Mouse (Mus musculus) gastrocnemius, postnatal 25 days (tissue): Measurements from ENCODE around the gene Batf. TPM values are rescaled to one million over a fixed set of nuclear protein-coding genes. Genes with fewer than 3 reads are reported as not detected.
"Not testable (repeated sequence)": the region's sequence is repeated elsewhere in the genome, so short reads cannot be mapped to it uniquely, and the experiment has no call there.

Experiments
- DNase-seq: peaks from one replicate; pipeline ENCODE4 v3.0.0; 2022
- total RNA-seq, 2 experiments: library from RNA; stranded (reverse); gene quantifications; 1 replicate in 1 of 2; 2 replicates in 1 of 2; pipeline ENCODE4 v1.2.3; 2021

The Batf gene
- total RNA-seq, 2 experiments from 2014 or later, result 0.29 TPM; not detected in 1

DNA sequence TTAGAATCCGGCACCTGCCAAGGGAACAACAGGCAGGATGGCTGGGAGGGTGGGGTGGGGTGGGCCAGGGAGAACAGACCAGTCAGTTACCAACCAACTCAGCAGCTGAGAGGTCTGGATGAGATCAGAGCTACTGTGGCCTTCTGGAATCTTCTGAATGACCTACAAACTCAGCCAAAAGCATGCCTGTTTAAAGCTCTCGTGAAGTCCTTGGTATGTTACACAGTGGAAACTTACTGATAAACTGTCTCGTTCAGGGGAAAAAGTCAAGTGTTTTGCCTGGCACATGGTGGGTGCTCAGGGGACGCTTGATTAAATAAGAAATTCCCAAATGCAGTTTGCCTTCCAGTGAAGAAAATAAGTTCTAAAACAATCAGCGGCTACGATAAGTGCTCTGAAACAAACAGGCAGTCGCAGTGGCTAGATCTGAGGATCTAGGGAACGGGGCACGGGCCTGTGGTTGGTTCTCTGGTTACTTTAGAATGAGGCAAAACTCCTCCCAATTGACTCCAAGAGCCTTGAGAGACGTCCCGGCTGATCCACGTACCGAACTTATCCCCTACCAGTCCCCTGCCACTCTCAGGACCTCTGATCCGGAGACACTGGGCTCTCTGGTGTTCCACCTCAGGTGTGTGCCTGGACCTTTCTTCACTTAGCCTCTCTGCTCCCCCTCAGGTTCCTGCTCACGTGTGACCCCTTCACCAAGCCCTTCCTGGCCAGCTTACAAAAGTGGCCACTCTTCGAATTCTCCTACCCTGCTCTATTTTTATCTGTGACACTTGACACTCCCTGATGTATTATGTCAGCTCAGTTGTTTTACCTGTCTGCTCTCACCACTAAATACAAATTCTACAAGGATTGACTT is 1.8 kb upstream of the Batf start:
- DNase-seq, result no peak

DNA sequence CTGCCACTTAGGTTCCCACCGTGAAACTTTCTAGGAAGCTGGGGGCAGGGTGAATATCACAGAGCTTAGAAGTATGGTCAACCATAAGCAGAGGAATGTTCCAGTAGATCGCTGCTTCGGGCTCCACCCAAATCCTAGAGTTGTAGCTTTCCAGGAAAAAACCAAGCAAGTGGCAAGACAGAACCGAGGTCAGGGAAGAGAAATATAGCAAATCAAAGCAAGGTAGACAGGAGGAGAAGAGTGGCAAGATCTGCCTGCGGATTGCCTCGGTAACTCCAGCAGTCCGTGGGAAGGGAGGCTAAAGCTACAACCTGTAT is 706 bp downstream of the Batf start:
- DNase-seq, result no peak

DNA sequence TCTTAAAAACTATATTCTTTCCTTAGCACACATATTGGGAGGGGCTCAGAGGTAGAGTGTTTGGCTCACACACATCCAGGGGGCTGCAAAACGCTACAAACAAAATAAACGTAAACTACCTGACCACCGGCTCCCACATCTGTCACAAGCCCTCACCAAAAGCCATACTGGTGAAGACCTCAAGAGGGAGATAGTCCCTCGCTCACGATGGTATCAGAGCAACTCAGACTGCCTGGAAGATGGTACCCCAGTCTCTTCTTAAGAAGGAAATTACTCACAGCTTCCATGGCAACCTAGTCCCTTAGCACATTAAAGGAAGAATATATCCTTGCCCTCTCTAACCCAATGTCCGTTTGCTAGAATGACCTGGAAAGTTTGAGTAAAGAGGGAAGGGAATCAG is 1.4 kb downstream of the Batf start:
- no peak for DNase-seq

DNA sequence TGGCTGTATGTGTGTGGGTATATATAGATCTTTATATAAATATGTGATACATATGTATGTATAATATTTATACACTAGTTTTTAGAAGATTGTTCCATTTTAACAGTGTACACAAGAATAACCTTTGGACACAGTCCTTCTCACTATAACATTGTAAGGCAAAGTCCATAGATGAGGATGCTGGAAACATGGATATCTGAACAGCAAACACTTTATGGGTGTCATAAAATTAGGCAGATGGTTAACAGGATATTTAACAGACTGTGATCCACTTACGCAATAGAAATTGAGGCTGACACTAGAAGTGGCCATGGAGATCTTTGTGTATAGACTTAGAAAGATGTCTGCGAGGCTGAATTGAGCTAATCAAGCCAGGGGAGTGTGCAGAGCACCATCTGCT is 9.3 kb downstream of the Batf start:
- DNase-seq, result no peak

DNA sequence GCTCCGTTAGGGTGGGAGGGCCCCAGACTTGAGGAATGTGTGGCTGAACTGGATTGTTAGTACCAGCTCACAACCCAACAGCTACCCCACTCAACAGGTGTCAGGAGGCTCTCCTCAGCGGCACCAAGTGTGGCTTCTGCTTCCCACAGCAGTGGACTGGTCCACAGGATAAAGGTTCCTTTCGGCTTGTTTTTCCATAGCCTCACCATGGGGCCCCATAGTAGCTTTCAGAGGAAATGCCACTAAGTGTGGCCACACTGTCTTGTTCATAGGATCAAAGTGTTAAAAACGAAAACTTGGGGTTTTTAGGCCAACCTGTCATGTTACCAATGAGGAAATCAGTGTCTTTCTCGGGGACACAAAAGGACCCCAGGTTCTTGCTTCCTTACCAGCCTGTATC is 10.0 kb downstream of the Batf start:
- DNase-seq, result no peak

DNA sequence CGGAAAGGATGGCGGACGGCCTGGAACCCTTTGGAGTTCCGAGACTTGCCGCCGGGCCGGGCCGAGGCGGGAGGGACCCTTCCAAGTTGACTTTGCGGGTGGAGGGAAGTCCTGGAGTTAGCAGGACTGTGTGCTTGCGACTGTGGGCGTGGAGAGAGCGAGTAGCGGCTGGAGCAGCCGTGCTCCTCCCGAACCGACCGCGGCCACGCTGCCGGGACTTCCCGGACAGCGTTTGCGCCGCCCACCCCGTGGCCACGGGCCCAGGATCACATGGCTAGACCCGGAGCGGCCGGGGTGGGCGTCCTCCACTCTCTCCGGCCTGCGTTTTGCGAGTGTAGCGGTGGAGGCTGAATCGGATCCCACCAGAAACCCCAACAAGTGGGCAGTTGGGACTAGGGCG is 11.7 kb downstream of the Batf start:
- DNase-seq, result not testable (repeated sequence)

DNA sequence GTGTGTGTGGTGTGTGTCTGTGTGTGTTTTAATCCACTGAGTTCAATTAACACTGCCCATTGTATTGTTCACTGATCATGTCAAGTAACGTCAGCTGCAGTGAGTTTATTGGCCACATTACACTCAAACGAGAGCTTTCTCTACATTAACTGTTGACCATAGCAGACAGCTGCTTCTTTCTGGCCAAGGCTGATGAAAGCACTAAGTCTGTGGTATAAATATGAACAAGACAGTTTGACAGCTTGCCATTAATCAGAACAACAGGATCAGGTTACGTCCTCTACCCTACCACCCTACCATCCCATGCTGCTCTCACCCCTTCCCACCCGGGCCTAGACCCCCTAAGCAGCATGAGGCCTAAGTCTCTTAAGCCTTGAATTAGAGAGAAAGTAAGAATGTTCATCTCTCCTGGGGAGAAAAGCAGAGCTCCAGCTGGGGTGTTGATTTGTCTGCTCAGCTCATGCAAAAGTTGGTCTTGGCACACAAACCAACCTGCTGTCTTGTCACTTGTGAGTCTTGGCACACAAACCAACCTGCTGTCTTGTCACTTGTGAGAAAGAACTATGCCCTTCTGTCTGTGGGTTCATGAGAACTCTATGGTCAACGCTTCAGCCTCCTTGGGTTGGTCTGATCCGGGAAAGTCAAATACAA is 13.8 kb downstream of the Batf start:
- no peak for DNase-seq

DNA sequence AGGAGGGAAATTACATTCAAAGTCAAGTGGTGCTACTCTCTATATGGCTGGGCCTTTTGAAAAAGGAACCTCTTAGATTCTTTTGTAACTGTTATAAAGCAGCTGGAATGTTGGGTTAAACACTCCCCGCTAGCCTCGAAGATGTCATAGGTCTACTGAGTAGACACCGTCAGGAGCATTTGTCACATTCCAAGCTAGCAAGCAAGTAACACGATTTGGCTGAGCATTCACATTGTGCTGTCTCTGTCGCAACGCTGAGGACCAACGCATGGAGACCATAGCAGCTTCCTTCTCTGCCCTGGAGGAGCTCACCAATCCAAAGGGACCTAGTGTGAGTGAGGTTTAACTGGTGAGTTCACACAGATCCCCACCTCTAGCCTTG is 14.4 kb downstream of the Batf start:
- DNase-seq, result no peak

DNA sequence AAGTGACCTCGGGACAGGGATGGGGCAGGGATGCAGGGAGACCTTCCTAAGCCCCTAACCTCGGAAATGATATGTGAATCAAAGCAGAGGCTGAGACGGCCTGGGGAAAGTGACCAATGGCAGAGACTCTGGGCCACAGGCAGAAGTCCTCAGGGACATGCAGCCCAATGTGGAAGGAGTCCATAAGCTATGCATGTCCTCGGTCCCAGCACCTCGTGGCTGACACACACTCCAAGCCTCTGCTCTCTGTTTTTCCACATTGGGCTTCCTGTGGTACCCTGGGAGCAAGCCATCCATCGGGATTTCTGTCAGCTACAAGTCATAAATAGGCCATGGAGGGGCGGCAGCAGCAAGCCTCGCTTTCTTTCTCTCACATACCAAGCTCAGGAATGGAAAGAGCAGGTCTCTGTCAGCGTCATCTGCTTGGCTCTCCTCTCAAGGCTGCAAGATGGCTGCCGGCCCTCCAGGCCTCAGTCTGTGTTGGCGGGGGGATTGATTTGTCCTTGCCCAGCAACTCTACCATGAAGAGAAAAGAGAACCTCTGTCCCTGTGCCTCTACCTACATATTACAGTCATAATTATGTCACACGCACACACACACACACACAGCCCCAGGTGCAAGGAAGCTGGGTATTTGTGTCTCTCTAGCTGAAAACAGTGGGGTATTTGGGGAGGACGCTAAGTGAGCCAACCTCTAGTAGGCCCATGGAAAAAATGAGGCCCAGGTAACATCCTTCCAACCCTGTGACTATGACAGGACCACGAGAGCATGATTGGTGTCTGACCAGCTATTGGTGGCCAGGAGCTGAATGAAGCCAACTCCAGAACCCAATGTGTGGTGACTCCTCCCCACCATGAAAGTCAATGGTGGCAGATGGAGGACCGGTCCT is 15.9 kb downstream of the Batf start:
- no peak for DNase-seq

DNA sequence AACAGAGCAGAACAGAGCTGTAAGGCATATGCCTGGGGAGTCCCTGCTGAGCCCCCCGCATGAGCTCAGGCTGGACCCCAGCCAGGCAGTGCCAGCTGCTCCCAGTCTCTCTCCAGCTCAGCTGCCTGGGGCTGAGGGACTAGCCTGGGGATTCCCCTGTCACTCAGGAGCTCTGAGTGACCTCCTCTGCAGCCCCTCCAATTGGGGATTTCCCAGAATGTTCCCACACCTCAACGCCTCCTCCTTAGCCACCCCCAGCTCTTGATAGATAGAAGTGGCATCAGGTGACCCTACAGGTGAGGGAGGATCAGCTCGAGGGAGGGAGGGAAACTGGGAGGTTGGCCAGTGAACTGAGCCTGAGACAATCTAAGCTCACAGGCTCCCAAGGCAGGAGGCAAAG is 17.0 kb downstream of the Batf start:
- no peak for DNase-seq

DNA sequence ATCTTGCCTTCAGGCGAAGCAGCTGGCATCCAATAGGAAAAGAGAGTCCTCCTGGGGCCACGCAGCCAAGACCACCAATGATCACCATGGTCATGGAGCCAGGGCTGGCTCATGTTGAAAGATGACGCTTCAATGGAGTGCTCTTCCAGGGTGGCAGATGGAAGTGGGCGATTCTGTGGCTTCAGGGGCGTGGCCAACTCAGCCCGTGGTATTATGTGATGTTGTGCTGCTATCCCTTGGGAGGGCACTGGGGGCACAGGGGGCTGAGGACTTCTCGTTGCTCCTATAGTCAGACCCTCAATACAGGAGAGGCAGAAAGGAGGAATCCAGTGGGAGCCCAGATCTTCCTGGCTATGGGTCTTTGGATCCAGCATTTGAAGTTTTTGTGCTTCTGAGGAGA is 18.1 kb downstream of the Batf start:
- no peak for DNase-seq

DNA sequence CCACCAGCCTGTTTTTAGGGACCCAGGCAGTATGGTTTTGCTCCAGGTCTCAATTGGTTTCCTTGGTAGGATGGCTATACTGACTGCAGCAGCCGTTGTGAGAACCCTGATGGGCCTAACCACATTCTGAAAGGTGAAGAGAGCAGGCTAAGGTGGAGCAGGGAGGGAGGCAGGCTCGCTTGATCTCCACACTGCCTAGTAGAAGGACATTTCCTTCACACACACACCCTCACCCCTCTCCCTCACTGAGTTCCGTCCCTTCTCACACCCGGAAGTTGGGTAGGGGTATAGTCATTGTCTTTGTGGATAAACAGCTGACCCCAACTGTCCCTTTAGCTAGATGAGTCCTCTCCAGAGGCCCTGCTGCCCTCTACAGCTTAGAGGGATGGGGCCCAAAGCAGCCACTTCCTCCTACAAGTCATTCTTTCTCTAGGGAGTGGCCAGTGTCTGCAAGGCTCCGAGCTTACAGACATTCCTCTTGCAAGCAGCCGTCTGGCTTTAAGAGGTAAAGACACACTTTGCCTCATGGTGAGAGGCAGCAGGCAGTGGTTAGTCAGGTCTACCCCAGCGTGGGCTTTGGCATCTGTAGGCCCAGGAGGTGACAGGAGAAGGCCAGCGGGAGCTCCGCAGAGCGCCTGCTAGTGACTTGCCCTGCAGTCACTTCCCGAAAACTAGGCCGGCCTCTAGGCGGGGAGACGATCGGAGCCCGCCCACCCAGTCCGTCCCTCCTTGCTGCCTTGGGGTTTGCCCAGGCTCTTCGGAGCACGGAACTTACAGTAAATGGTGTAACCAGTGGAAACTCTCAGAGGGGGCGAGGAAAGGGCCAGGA is 18.7 kb downstream of the Batf start:
- peak; percentile 82 for DNase-seq

DNA sequence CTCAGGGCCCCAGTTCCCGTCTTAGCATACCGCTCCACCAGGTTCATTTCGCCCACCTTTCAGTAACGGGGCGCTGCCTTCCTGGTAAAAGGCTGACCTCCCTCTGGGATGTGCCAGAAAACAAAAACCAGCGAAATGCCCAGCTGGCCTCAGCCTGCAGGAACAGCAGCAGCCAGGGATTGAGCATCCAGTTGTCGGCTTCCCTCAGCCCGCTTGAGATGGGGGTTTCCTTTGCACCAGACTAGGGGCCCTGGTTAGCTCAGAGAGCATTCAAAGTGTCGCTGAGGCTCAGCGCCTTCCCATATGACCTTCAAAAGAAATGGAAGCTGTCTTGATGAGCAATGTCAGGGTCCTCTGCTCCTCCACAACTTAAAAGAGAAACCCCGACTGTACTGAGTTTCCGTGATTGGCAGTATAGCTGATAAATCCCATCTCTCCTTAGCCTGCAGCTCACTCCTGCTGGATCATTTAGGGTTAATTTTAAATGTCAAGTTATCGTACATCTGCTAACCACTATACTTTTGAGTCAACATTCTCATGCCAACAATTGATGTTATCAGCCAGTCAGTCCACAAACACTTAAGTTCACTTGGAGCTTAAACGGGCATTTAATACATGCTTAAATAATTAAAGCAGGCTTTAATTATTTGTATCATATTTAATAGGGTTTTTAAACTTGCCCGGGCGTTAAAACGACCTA is 19.5 kb downstream of the Batf start:
- DNase-seq, result no peak

DNA sequence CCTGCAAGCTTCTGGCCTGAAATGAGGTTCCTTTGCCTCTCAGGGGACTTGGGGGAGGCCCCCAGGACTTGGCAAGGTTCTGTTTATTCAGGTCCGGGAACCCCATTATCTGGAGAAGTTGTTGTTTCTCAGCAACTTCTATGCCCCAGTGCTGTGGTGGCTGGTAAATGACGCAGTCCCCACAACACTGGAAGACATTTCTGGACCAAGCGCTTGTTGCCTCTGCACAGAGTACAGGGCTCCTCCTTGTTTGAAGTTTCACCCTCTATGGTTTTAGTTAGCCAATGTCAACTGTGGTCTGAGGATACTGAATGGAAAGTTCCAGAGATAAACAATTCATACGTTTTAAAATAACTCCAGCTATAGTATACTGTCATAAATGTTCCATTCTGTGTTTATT is 20.4 kb downstream of the Batf start:
- no peak for DNase-seq

DNA sequence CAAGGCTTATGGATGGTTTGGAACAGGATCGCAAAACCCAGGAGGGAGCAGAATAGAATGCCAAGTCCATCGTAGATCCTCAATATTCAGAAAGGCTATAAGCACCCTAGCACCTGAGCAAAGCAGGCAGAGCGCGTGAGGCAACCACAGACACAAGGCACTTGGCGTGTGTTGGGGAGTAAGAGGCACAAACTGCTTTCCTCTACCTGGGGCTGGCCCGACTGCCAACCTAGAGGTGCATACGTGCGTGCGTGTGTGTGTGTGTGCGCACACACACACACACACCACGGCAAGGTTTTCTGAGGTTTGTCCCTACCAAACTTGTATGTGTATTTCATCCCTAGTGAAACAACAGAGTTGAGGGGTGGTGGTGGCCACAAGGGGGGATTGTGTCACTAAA is 20.9 kb downstream of the Batf start:
- DNase-seq, result no peak

DNA sequence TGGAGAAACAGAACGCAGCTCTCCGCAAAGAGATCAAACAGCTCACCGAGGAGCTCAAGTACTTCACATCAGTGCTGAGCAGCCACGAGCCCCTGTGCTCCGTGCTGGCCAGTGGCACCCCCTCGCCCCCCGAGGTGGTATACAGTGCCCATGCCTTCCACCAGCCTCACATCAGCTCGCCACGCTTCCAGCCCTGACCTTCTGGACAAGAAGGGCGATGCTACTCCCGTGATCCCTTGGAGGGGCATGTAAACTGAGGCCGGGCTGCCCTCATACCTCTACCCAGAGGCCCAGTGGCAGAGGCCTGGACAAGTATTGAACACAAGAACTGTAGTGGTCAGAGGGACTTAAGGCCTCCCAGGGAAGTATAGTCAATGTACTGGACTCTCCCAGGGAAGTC is 22.1 kb downstream of the Batf start:
- DNase-seq, result no peak

DNA sequence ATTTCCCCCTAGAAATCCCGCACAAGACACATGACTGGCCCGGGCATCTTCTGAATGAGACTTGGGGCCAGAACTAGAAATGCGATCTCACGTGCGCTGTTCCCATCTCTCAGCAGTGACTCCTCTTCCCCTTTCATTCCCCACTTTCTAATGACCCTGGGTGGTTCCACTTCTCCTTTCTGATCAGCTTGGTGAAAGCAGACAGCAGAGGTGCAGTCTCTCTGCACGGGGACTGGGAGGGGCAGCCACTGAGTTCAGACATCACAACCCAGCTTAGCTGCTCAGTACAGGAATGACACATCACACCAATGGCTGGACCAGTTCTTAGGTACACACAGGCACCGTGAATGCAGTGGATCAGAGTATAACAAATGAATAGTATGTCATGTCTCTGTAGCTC is 24.2 kb downstream of the Batf start:
- no peak for DNase-seq

DNA sequence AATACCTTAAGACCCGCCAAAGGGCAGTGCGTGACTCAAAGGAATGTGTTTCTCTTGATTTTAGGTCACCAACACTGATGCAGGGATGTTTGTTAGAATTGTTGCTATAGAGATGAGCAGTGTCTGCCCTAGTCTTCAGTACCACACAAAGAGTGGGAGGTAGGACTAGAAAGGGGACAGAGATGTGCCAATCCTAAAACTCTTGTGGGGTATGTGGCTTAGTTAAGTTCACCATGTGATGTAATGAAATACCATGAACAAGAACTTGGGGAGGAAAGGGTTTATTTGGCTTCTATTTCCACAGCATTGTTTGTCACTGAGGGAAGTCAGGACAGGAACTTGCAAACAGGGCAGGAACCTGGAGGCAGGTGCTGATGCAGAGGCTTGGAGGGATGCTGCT is 26.1 kb downstream of the Batf start:
- DNase-seq, result no peak

DNA sequence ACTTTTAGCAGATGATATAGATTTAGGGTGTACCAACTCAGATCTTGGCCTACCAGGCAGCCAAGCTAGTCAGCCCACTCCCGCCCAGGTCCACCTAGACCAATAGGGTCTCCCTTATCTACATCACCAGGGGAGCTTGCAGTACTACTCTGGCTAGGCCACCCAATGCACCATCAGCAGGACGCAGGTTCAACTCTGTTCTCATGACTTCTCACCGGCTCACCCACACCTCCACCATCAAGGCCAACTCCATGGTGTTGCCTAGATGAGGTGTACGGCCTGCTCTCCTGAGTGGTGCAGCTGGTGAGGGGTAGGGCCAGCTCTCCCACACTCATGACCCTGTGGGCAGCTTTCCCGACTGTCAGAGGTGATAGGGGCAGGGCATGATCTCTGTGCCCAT is 27.7 kb downstream of the Batf start:
- DNase-seq, result no peak

DNA sequence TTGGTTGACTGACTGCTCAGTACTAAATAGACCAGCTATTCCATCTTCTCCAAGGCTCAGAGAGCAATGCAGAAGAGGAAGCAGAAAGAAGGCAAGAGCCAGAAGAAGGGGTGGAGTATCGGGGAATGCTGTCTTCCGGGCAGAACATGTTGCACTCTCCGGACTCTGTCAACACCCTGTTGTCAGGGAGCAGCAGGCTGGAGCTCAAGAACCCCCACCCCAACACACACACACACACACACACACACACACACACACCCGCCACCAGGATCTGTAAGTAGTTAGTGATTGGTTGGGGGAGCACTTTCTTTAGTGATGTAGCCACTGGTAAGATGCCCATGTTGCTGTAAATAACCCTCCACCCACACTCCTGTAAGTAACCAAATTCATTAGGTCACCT is 38.8 kb downstream of the Batf start:
- DNase-seq, result no peak

DNA sequence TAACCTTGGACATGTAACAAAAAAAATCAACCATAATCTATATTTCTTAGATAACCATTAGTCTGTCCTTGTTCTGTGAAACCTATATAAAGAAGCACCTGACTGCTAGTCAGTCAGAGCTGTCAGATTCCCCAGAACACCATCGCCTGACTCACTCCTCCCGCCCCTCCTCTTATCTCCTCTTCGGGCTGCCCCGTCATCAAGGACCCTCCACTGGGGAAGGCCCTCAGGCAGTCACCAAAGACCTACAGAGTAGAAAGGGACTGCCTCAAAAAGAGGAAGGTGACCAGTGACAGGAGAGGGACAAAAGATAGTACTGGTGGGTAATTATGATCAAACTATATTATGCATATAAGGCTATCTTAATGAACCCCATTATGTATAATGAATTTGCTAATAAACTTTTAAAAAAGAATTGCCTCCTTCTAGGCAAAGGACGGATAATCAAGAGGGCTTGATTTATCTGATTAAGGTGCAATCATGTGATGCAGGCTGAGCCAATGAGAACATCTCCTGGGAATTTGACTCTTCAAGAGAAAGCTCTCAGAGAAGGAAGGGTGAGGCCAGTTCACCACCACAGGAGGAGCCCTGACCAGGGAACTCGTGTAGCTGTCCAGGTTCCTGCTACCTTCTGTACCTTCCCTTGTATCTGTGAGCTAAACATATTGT is 40.4 kb downstream of the Batf start:
- DNase-seq, result no peak
